Mouse (Mus musculus) limb, embryonic 13.5 days (tissue): Measurements from ENCODE around the gene Amt. TPM values are rescaled to one million over a fixed set of nuclear protein-coding genes. Genes with fewer than 3 reads are reported as not detected.

Experiments used
- ATAC-seq: fragments of 200-750 bp; cut with Nextera tagmentation; 2 replicates; pipeline ENCODE4 v1.8.0; 2017; ENCODE audit warnings: low read depth, moderate number of reproducible peaks, moderate TSS enrichment; ENCODE audit not compliant: low FRiP score
- H3K27ac ChIP-seq: fragments of 300-500 bp; sonication (generic); 2 replicates; pipeline ENCODE4 v1.5.1; 2015; ENCODE audit warnings: inconsistent platforms, mild to moderate bottlenecking, moderate library complexity
- H3K27me3 ChIP-seq: fragments of 300-500 bp; sonication (generic); 2 replicates; pipeline ENCODE4 v1.6.1; 2015; ENCODE audit warnings: mild to moderate bottlenecking, inconsistent platforms
- H3K36me3 ChIP-seq: fragments of 300-500 bp; sonication (generic); 2 replicates; pipeline ENCODE4 v1.6.1; 2015; ENCODE audit warnings: inconsistent platforms, mild to moderate bottlenecking, moderate library complexity
- H3K4me1 ChIP-seq: fragments of 300-500 bp; sonication (generic); 2 replicates; pipeline ENCODE4 v1.6.1; 2015; ENCODE audit warnings: inconsistent platforms
- H3K4me2 ChIP-seq: fragments of 300-500 bp; sonication (generic); replicated peaks from 2 replicates; pipeline ENCODE4 v1.6.1; 2015; ENCODE audit warnings: inconsistent platforms, mild to moderate bottlenecking, moderate library complexity
- H3K4me3 ChIP-seq: fragments of 300-500 bp; sonication (generic); 2 replicates; pipeline ENCODE4 v1.5.1; 2015; ENCODE audit warnings: moderate library complexity, mild to moderate bottlenecking, inconsistent platforms
- H3K9ac ChIP-seq: fragments of 300-500 bp; sonication (generic); 2 replicates; pipeline ENCODE4 v1.6.1; 2015; ENCODE audit warnings: mild to moderate bottlenecking, inconsistent platforms
- H3K9me3 ChIP-seq: fragments of 300-500 bp; sonication (generic); 2 replicates; pipeline ENCODE4 v1.6.1; 2016; ENCODE audit warnings: inconsistent platforms
- WGBS: fragments of 180-500 bp; shearing (Covaris S2); methylation state at CpG from one replicate; pipeline ENCODE4 v1.1.7; 2015; 5-methylcytosine and 5-hydroxymethylcytosine counted together
- polyA plus RNA-seq: library from polyadenylated mRNA; unstranded; fragments of >200 nt; fragmentation: Nextera tagmentation; extraction: Ambion mirVana; gene quantifications from 2 replicates; pipeline ENCODE4 v1.2.1, GENCODE M21; 2015

Gene Amt
- 13.5 and 13.7 TPM in 2 replicates for polyA plus RNA-seq

GRCm38 (mm10) chr9:108296453-108297355 is at the start of gene Amt:
TSS of gene Amt (plus strand) at chr9:108296853.
- H3K9ac ChIP-seq: peak within 1 kb of the TSS; percentile 31
- H3K4me1 ChIP-seq: 0 out of 2 replicates have a peak, but pooled peaks cover 7% of the 10 kb centered on the region
- no peaks in the 10 kb centered on the region for H3K27me3 ChIP-seq
- no peaks in the 10 kb centered on the region for H3K9me3 ChIP-seq
- peak within 1 kb of the TSS; percentile 24 for H3K4me3 ChIP-seq
- no peak within 1 kb of the TSS for H3K27ac ChIP-seq
- peak within 1 kb of the TSS; percentile 46 for H3K4me2 ChIP-seq
- 0 out of 2 replicates have a peak, but pooled peaks have one; percentile 48 for ATAC-seq
- H3K36me3 ChIP-seq: peaks cover 36% of the 10 kb centered on the region
- WGBS: 25% methylated on average over 18 of the region's 18 CpGs

GRCm38 (mm10) chr9:108248957-108249356 is 47.7 kb upstream of the Amt start:
- ATAC-seq: no peak
- Histone ChIP-seq H3K27ac (no peak overlapping the region), H3K27me3 (no peaks in the 10 kb centered on the region), H3K9ac (no peak overlapping the region), H3K4me2 (no peak overlapping the region), H3K9me3 (no peaks in the 10 kb centered on the region), H3K4me3 (no peak overlapping the region), H3K4me1 (no peaks in the 10 kb centered on the region), H3K36me3 (peaks cover 52% of the 10 kb centered on the region)
- 69% methylated on average over 5 of the region's 5 CpGs for WGBS

- Histone ChIP-seq H3K4me3 (no peak overlapping the region), H3K27ac (no peak overlapping the region), H3K27me3 (no peaks in the 10 kb centered on the region), H3K4me2 (no peak overlapping the region), H3K9me3 (no peaks in the 10 kb centered on the region), H3K4me1 (no peaks in the 10 kb centered on the region), H3K36me3 (peaks cover 41% of the 10 kb centered on the region), H3K9ac (no peak overlapping the region)
- WGBS: 90% methylated on average over 6 of the region's 6 CpGs
- ATAC-seq: no peak
Observed at GRCm38 (mm10) chr9:108251877-108252276, 44.8 kb upstream of the Amt start.

GRCm38 (mm10) chr9:108252766-108253165 is 43.9 kb upstream of the Amt start:
- no peaks in the 10 kb centered on the region for H3K4me1 ChIP-seq
- H3K27me3 ChIP-seq: no peaks in the 10 kb centered on the region
- 92% methylated on average over 7 of the region's 7 CpGs for WGBS
- no peaks in the 10 kb centered on the region for H3K9me3 ChIP-seq
- no peak overlapping the region for H3K4me3 ChIP-seq
- peaks cover 41% of the 10 kb centered on the region for H3K36me3 ChIP-seq
- no peak overlapping the region for H3K4me2 ChIP-seq
- ATAC-seq: no peak
- no peak overlapping the region for H3K27ac ChIP-seq
- no peak overlapping the region for H3K9ac ChIP-seq

- H3K36me3 ChIP-seq: 0 out of 2 replicates have a peak, but pooled peaks cover 3% of the 10 kb centered on the region
- H3K4me2 ChIP-seq: no peak overlapping the region
- no peak for ATAC-seq
- H3K4me1 ChIP-seq: peaks cover 26% of the 10 kb centered on the region
- peak overlapping the region; percentile 8; the same call in 1 of the 2 replicates for H3K9ac ChIP-seq
- H3K9me3 ChIP-seq: no peaks in the 10 kb centered on the region
- H3K4me3 ChIP-seq: no peak overlapping the region
- H3K27ac ChIP-seq: no peak overlapping the region
- no peaks in the 10 kb centered on the region for H3K27me3 ChIP-seq
- 90% methylated on average over 4 of the region's 4 CpGs for WGBS
Observed at GRCm38 (mm10) chr9:108260526-108260925, 36.1 kb upstream of the Amt start.

GRCm38 (mm10) chr9:108261865-108262264 is 34.8 kb upstream of the Amt start:
- peak overlapping the region; percentile 13 for H3K9ac ChIP-seq
- no peaks in the 10 kb centered on the region for H3K9me3 ChIP-seq
- H3K4me2 ChIP-seq: peak overlapping the region; percentile 85
- WGBS: 70% methylated on average over 7 of the region's 7 CpGs
- peaks cover 26% of the 10 kb centered on the region for H3K4me1 ChIP-seq
- 0 out of 2 replicates have a peak, but pooled peaks cover 3% of the 10 kb centered on the region for H3K36me3 ChIP-seq
- peak overlapping the region; percentile 97 for H3K4me3 ChIP-seq
- ATAC-seq: no peak
- H3K27me3 ChIP-seq: no peaks in the 10 kb centered on the region
- no peak overlapping the region for H3K27ac ChIP-seq

GRCm38 (mm10) chr9:108262494-108263049 is 34.1 kb upstream of the Amt start:
- Histone ChIP-seq H3K36me3 (0 out of 2 replicates have a peak, but pooled peaks cover 3% of the 10 kb centered on the region), H3K27me3 (no peaks in the 10 kb centered on the region), H3K9ac (peak overlapping the region; percentile 87), H3K27ac (no peak overlapping the region), H3K4me2 (peak overlapping the region; percentile 85), H3K4me1 (peaks cover 26% of the 10 kb centered on the region), H3K9me3 (no peaks in the 10 kb centered on the region), H3K4me3 (peak overlapping the region; percentile 97)
- ATAC-seq: no peak
- WGBS: 41% methylated on average over 11 of the region's 11 CpGs

GRCm38 (mm10) chr9:108263131-108263681 is 33.4 kb upstream of the Amt start:
- under 1% methylated on average over 48 of the region's 62 CpGs for WGBS
- Histone ChIP-seq H3K9me3 (no peaks in the 10 kb centered on the region), H3K4me1 (peaks cover 26% of the 10 kb centered on the region), H3K27me3 (no peaks in the 10 kb centered on the region), H3K36me3 (0 out of 2 replicates have a peak, but pooled peaks cover under 1% of the 10 kb centered on the region), H3K27ac (peak overlapping the region; percentile 87), H3K4me3 (peak overlapping the region; percentile 97), H3K4me2 (peak overlapping the region; percentile 85), H3K9ac (peak overlapping the region; percentile 87)
- ATAC-seq: peak; percentile 41; the same call in 1 of the 2 replicates

GRCm38 (mm10) chr9:108263690-108264190 is 32.9 kb upstream of the Amt start, which contains the start of gene Dag1:
TSS of gene Dag1 (minus strand) at chr9:108263958.
- WGBS: under 1% methylated on average over 68 of the region's 71 CpGs
- Histone ChIP-seq H3K36me3 (no peaks in the 10 kb centered on the region), H3K4me1 (peaks cover 26% of the 10 kb centered on the region), H3K9ac (peak within 1 kb of the TSS; percentile 87), H3K9me3 (no peaks in the 10 kb centered on the region), H3K27me3 (no peaks in the 10 kb centered on the region), H3K4me3 (peak within 1 kb of the TSS; percentile 97), H3K27ac (peak within 1 kb of the TSS; percentile 87), H3K4me2 (peak within 1 kb of the TSS; percentile 85)
- ATAC-seq: peak; percentile 98

GRCm38 (mm10) chr9:108264191-108264921 is 32.3 kb upstream of the Amt start:
- 15% methylated on average over 10 of the region's 10 CpGs for WGBS

GRCm38 (mm10) chr9:108266261-108266935 is 30.3 kb upstream of the Amt start:
- no peak overlapping the region for H3K4me2 ChIP-seq
- H3K27me3 ChIP-seq: no peaks in the 10 kb centered on the region
- H3K4me1 ChIP-seq: peaks cover 26% of the 10 kb centered on the region
- H3K36me3 ChIP-seq: no peaks in the 10 kb centered on the region
- no peak overlapping the region for H3K9ac ChIP-seq
- H3K4me3 ChIP-seq: no peak overlapping the region
- ATAC-seq: no peak
- H3K9me3 ChIP-seq: no peaks in the 10 kb centered on the region
- 54% methylated on average over 10 of the region's 10 CpGs for WGBS
- H3K27ac ChIP-seq: no peak overlapping the region

More at GRCm38 (mm10) chr9:108264191-108264921, 32.3 kb upstream of the Amt start:
- no peak; the same call in 1 of the 2 replicates for ATAC-seq
- H3K4me2 ChIP-seq: peak overlapping the region; percentile 85
- H3K36me3 ChIP-seq: no peaks in the 10 kb centered on the region
- H3K9ac ChIP-seq: peak overlapping the region; percentile 55; the same call in 1 of the 2 replicates
- H3K4me1 ChIP-seq: peaks cover 26% of the 10 kb centered on the region
- no peaks in the 10 kb centered on the region for H3K27me3 ChIP-seq
- H3K9me3 ChIP-seq: no peaks in the 10 kb centered on the region
- H3K27ac ChIP-seq: peak overlapping the region; percentile 78
- peak overlapping the region; percentile 97 for H3K4me3 ChIP-seq
